Mouse (Mus musculus): ENCODE results near the gene Zfp462.

DNA sequence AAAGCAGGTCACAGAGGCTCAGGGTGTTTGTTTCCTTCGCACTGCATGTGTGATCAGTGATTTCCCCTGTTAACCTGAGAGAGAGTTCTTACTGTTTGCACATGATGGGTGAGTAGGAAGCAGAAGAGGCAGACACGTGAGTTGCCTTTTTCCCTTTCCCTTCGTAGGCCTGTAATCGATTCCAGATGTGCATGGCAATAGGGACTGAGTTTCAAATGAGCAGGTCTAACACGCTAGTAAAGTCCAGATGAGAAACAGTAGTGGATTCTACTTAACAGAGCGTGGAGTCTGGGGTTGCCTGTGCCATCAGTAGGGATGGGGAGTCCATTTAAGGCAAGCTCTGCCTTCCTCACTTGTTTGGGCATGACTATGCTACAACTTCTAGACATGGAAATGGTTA, 93.3 kb downstream of the Zfp462 start:
- TF ChIP-seq ZNF384 (IDR thresholded peaks at IDR 0.05; ENCODE audit: low read depth, low read length) (no peak), MAFK (IDR thresholded peaks at IDR 0.05; ENCODE audit: insufficient read depth, low read depth, low read length) (no peak), HCFC1 (IDR thresholded peaks at IDR 0.05; ENCODE audit: borderline replicate concordance, insufficient read depth, low read length) (no peak), CHD2 (IDR thresholded peaks at IDR 0.05; ENCODE audit: low read depth, low read length) (no peak), ZC3H11A (IDR thresholded peaks at IDR 0.05; ENCODE audit: borderline replicate concordance, low read depth, low read length) (no peak)

All from ES-E14 (cell line).